Comparison of ENCODE assay signal across 19 mouse cellular contexts in genomic region chr14:20550136-20550535, GRCm38 (mm10). TPM values are rescaled to one million over a fixed set of nuclear protein-coding genes. Genes with fewer than 3 reads are reported as not detected.
"Had no signal": no experiment of that assay in that cellular context is flagged by ENCODE, and none has a peak within 500 bp of the region (broad histone marks: within the 10 kb centered on the region; RNA-seq: fewer than 3 reads in every experiment).

No protein-coding gene starts in this region.

- H3K9ac ChIP-seq: hindbrain, embryonic 15.5 days; limb, embryonic 15.5 days; liver, embryonic 13.5 days; midbrain, embryonic 12.5 days; midbrain, embryonic 15.5 days; neural tube, embryonic 13.5 days; stomach, embryonic 15.5 days had no signal

- DNase-seq: layer of hippocampus, adult 9-11 months; liver, embryonic 13.5 days; lung, adult 2 months; lung, postnatal 14 days; lung, postnatal 4 days; retina, postnatal 1 day; right cerebral cortex, postnatal 25 days; spleen, adult 18-20 months; thymus, postnatal 25 days had no signal

- H3K4me3 ChIP-seq: hindbrain, embryonic 15.5 days; layer of hippocampus, adult 2 months; limb, embryonic 15.5 days; liver, embryonic 13.5 days; midbrain, embryonic 12.5 days; midbrain, embryonic 15.5 days; myocyte; neural tube, embryonic 13.5 days; stomach, embryonic 15.5 days had no signal

- H3K9me3 ChIP-seq: hindbrain, embryonic 15.5 days; limb, embryonic 15.5 days; liver, embryonic 13.5 days; midbrain, embryonic 12.5 days; midbrain, embryonic 15.5 days; neural tube, embryonic 13.5 days; stomach, embryonic 15.5 days had no signal

- H3K27me3 ChIP-seq: hindbrain, embryonic 15.5 days; limb, embryonic 15.5 days; liver, embryonic 13.5 days; midbrain, embryonic 12.5 days; midbrain, embryonic 15.5 days; neural tube, embryonic 13.5 days; stomach, embryonic 15.5 days had no signal

- ATAC-seq: intestine, postnatal 0 days; midbrain, embryonic 15.5 days had no signal

- H3K4me2 ChIP-seq: hindbrain, embryonic 15.5 days; limb, embryonic 15.5 days; liver, embryonic 13.5 days; midbrain, embryonic 12.5 days; midbrain, embryonic 15.5 days; neural tube, embryonic 13.5 days; stomach, embryonic 15.5 days had no signal

- H3K27ac ChIP-seq: hindbrain, embryonic 15.5 days; layer of hippocampus, adult 2 months; limb, embryonic 15.5 days; liver, embryonic 13.5 days; midbrain, embryonic 12.5 days; midbrain, embryonic 15.5 days; neural tube, embryonic 13.5 days; stomach, embryonic 15.5 days had no signal

RNA-seq across cellular contexts. Expression of gene Mss51, which starts 53.4 kb away (rescaled TPM):
- total RNA-seq: monocyte, adult 5-6 weeks had no signal
